Mouse (Mus musculus): ENCODE measurements around the gene Pnpla2. TPM values are rescaled to one million over a fixed set of nuclear protein-coding genes. Genes with fewer than 3 reads are reported as not detected.
"Not testable (repeated sequence)": the region's sequence is repeated elsewhere in the genome, so short reads cannot be mapped to it uniquely, and the experiment has no call there.

Gene Pnpla2
- 10 to 100 TPM; 66.1 to 92.2 TPM for polyA plus RNA-seq (2017; shearing (Covaris generic))

- ATAC-seq = peak; percentile 87
These were observed at the start of gene Pnpla2 for GRCm38 (mm10) chr7:141454967-141455551. Gene Pnpla2 (plus strand): TSS chr7:141455198.

- ATAC-seq = no peak
These were observed 49.5 kb upstream of the Pnpla2 start for GRCm38 (mm10) chr7:141405466-141405865.

DNA sequence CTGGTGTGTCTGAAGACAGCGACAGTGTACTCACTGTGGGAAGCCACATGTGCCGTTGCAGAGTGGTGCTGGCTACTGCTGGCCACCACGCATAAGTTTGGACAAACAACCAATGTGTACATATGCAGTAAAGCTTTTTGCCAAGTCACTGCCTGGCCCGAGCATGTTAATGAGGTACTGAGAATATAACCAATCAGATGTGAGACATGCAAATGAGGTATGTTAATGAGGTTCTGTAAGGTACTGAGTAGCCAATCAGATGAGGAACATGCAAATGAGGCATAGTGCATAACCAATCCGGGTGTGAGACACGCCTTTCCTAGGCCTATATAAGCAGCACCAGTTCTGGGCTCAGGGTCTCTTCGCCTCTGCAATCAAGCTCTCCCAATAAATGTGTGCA is 47.3 kb upstream of the Pnpla2 start:
- not testable (repeated sequence) for ATAC-seq

GRCm38 (mm10) chr7:141408833-141409232 is 46.2 kb upstream of the Pnpla2 start:
- ATAC-seq = peak; percentile 86

GRCm38 (mm10) chr7:141410631-141411030 is 44.4 kb upstream of the Pnpla2 start:
- no peak for ATAC-seq

DNA sequence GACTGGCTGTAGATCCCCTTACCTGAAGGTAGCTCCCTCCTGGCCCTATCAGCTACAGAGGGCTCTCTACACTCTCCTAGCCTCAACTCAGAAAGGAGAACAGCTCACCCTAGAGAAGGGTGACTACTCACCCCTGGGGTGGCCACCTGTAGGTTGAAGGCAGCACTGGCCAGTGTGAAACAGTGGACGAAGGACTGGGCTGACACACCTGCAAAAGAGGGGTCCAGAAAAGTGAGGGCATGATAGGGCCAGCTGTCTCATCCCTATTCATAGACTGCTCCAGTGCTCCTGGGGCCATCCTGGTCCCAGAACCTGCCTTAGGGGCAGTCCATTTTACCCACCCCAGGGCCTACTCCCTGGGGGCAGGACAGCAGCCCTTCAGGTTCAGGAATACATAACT is 43.3 kb upstream of the Pnpla2 start:
- no peak for ATAC-seq

DNA sequence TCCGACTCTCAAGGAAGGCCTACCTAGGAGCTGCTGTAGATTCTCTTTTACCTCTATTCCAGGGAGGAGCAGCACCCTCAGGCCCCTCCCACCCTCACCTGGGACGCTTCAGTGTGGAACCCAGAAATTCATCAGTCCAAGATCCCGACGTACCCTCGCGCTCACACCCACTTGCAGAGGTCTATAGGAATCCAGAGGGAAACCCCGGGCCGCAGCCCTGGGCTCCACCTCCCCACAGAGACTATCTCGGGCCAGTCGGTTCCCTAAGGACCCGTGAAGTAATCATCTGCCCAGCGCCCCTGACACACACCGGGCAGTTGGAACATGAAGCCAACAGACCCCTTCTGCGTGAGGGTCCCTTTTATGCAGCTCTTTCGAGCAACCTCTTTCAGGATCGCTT is 41.7 kb upstream of the Pnpla2 start:
- no peak for ATAC-seq

- ATAC-seq = peak; percentile 90
These were observed 41.0 kb upstream of the Pnpla2 start, which contains the start of gene Gatd1 for GRCm38 (mm10) chr7:141413809-141414584. Gene Gatd1 (minus strand): TSS chr7:141414136.

DNA sequence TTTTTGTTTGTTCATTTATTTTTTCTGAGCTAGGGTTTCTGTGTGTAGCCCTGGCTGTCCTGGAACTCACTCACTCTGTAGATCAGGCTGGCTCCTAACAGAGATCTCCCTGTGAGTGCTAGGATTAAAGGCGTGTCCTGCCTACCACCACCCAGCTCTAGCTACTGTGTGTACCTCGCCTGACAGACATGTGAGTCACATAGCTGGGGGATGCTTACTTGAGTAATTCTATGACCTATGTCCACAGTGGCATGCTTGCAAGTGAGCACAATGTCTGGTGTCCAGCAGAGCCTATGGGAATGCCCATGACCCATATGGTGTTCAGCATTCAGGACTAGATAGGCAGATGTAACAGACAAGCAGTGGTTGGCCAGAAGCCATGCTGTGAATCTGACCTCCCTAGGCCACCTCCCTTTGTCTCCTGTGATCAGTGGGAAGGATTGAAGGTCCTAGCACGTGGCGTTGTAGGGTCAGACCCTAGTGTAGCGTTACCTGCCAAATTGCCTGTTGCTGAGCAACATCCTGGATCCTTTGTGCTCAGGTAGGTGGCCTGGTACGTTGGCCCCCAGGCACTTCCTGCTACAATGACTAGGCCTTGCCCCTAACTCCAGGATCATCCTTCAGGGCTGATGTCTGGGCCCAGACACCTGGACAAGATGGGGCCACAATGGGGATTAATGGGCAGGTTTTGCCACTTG is 38.7 kb upstream of the Pnpla2 start:
- ATAC-seq = no peak

- ATAC-seq = no peak
These were observed 37.0 kb upstream of the Pnpla2 start for GRCm38 (mm10) chr7:141417731-141418681.

DNA sequence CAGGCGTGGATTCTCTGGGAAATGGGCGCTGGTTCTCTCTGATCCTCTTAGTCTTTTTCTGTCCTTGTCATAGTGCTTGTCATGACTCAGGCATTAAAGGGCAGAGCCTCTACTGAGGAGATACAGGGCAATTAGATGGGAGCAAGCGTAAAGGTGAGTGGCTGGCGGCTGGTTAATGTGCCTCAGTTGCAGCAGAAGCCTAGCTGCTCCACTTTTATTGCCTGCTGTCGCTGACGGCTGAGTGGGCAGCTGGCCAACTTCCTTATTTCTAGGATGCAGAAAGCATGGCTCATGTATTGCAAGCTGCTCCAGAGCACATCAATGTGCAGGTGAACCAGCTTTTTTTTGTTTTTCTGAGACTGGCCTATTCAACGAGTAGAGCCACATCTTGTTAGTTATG is 36.0 kb upstream of the Pnpla2 start:
- ATAC-seq = no peak

GRCm38 (mm10) chr7:141420030-141420702 is 34.8 kb upstream of the Pnpla2 start:
- ATAC-seq = no peak

DNA sequence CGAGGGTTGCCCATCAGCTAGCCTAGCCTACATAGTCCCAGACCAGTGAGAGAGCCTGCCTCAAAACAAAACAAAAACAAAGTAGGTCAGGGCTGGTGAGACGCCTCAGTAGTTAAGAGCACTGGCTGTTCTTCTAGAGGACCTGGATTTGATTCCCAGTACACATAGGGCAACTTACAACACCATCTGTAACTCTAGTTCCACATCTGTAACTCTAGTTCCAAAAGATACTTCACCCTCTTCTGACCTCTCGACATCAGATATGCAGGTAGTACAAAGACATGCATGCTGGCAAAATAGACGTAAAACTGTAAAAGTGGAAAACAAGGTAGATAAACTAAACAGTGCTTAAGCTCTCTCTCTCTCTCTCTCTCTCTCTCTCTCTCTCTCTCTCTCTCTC is 31.2 kb upstream of the Pnpla2 start:
- no peak for ATAC-seq

DNA sequence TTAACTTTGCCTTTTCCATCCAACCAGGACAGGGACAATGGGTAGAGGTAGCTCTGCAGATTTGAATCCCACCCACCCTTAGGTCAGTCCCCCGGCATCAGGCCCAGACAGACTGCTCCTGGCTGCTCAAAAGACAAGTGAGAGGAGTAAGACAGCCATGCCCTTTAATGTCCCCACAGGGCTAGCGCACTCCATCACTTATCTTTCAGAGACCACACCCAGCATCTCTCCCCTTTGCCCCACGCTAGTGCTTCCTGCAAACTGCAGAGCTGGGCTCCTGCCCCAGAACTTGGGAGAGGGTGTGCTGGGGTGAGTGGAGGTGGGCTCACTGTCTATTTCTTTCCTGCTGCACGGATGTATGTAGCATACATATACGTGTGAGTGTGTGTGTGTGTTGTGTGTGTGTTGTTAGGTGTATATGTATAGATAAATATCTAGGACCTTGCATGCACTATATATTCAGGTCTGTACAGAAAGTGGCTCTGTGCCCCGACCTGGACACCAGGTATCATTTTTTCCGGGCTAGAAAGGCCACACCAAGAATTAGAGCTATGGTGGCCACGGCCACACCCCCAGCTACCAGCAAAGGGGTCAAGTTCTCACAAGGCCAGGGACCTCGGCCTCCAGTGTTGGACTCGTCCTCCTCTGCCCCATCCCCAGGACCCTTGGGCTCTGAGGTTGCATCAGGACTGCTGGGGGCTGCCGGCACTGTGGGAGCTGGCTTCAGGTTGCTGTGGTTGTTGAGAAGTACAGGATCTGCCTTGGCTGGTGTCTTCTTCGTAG is 27.9 kb upstream of the Pnpla2 start:
- ATAC-seq = no peak

DNA sequence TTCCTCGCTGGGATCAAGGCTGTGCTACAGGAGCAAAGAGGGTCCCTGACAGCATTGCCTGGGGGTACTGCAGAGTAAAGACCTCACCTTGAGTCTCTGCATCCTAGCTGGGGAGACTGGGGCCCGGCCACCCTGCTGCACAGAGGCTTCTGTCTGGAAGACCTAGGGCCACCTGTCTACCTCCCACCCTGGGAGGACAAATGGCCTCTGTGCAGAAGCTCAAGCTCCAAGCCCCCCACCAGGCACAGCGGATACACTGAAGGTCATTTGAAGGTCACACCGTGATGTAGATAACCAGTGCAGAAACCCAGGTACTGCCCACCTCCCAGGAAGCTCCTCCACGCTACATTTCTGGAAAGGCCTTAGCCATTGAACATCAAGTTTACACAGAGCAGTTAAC is 26.3 kb upstream of the Pnpla2 start:
- ATAC-seq = no peak

DNA sequence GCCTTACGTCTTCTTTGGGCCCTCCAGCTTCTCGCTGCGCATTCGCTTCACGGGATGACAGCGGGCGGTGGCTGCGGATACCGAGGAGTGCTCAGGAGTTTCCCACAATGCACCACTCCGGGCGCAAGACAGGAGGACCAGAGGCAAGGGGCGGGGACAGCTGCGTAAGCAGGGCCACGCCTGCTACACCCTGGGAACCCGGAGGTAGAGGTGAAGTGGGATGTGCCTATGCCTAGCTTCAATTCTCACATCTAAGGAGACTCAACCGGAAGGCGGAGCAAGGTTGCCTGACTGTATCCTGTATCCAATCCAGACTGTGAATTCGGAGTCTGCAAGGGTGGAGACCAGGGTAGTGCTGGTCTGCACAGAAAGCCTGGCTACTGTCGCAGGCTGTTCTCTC is 25.7 kb upstream of the Pnpla2 start, which contains the start of gene Cend1:
Cend1 (minus strand) TSS at position 182 of the 400 bp plus-strand sequence.
- no peak for ATAC-seq

GRCm38 (mm10) chr7:141429840-141430584 is 25.0 kb upstream of the Pnpla2 start:
- ATAC-seq = no peak

DNA sequence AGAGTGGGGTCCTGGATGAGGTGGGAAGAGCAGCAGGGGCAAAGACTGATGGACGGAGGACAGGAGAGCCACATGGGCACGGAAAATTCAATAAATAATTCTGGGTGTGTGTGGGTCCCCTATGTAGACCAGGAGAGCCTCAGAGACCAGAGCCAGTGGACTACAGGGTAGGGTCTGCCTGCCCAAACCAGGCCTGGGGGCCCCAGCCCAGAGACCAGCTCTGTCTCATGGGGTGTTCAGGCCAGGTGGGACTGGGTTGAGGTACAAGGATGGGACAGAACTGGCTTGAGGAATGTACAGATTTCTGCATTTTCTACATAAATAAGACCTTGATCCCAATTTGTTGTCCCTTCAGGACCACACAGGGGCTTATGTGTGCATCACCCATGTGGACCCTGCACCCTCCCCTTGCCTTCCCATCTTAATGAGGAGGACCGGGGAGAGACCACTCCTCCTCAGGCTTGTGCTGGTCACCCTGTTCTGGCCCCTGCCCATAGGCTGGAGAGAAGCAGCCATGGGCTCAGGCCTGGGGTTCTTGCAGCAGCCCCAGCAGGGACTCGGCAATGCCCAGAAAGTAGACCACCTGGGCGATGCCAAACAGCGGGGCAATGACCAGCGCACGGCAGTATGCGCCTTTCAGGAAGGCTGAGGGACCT is 24.3 kb upstream of the Pnpla2 start:
- ATAC-seq = no peak

DNA sequence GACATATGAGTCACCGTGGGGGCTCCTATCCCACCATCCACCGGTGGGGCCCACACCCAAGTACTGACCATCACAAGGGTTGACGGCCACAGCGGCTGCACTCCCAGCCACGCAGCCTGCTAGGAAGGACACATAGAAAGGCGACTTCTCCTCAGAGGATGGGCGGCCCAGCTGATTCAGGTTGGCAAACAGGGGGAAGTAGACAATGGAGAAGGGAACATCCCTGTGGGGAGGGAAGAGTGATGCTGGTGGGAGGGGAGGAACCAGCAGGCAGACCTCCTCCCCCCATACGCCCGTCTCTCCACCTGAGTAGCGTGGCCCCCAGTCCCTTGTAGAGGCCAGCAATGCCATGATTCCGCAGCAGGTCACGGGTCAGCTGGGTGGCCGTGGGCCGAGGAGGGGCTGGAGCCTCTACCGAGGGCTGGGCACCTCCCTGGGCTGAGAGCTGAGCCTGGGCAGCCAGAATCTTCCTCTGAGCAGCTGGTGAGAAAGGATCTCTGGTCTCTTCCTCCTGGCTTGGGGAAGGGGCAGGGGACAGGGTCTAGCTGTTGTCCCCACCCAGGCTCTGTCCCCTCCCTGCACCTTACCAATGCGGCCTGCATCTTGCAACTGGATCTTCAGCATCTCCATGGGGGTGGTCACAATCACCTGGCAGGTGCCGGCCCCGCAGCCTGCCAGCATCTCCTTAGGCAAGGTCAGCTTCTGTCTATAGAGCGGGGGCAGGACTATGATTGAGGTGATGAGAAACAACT is 23.4 kb upstream of the Pnpla2 start:
- ATAC-seq = no peak

Measured in CD4-positive, CD25-positive, alpha-beta regulatory T cell, adult 4 months (primary cell).